Mouse (Mus musculus): Measurements from ENCODE around the gene A630095N17Rik. TPM values are rescaled to one million over a fixed set of nuclear protein-coding genes. Genes with fewer than 3 reads are reported as not detected.

Gene A630095N17Rik
- polyA plus RNA-seq, 1 experiment = not detected

- no peak for DNase-seq (ENCODE audit: low spot score)
Observed at GRCm38 (mm10) chr1:75214442-75214841, 17.5 kb downstream of the A630095N17Rik start.

- DNase-seq (ENCODE audit: low spot score) = no peak
Observed at GRCm38 (mm10) chr1:75213096-75213495, 18.8 kb downstream of the A630095N17Rik start.

DNA sequence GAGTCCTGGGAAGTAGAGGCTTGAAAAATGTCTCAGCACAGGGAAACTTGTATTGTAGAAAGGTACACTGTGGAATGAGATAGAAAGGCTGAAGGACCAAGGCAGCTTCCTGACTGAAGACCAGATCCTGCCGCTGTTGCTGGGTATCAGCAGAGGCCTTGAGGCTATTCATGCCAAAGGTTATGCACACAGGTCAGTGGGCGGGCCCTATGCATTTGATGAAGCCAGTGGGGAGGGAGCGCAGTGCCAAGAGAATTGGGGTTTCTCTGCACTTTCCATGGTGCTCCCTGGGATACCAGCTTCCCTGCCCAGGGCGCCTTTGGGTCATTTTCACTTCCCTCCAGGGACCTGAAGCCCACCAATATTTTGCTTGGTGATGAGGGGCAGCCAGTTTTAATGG lies 19.4 kb downstream of the A630095N17Rik start:
- no peak for DNase-seq (ENCODE audit: low spot score)

GRCm38 (mm10) chr1:75211141-75211708 lies 20.7 kb downstream of the A630095N17Rik start:
- DNase-seq (ENCODE audit: low spot score) = no peak

GRCm38 (mm10) chr1:75210136-75211087 lies 21.5 kb downstream of the A630095N17Rik start, which contains the start of the genes Glb1l and Stk16:
Gene Glb1l (minus strand): TSS chr1:75210813.
Gene Stk16 (plus strand): TSS chr1:75210838.
- peak; percentile 89 for DNase-seq (ENCODE audit: low spot score)

DNA sequence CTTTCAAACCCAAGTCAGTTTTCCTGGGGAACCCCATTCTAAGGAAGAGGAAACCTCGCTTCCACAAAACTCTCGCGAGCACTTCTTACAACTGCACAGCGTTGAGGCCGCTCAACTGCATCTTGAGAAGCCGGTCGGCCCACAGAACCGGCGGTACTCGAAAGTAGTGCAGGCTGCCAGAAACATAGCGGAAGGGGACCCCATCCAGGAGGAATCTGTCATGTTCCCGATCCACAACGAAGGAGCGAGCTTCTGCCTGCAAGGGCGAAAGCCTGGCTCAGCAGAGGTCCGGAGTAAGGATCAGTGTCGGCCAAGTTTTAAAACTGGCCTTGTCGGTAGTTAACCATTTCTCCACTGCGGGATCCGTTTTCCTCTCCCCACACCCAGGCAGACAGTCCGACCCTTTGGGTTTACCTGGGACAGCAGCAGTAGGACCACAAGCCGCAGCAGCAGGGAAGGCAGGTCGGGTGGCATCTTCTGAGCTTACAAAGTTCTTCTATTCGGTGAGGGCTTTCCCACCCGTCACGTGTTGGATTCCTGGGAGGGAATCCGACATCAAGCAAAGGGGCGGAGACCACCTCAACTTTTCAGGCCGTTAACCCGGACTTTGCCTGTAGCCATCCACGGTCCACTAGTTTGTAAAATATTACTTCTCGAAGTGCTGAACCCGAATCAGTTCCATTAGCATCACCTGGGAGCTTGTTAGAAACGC lies 22.8 kb downstream of the A630095N17Rik start:
- DNase-seq (ENCODE audit: low spot score) = no peak

DNA sequence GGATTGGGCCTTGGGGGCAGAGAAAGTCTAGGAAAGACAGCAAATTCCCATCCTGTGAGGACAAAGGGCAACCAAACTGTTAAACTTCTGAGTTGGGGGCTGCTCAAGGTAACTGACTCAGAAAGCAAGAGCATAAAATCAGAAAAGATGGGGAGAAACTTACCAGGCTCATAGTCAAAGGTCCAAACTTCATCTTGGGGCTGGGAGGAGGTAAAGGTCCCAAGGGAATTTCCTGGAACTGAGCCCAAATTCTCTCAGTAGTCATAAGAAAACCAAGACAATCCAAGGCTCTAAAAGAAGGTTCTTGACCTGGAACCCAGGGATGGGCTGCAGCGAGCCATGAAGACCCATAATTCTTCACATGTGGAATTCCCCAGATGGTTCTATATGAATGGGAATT lies 30.7 kb downstream of the A630095N17Rik start:
- no peak for DNase-seq (ENCODE audit: low spot score)

GRCm38 (mm10) chr1:75192452-75192851 lies 39.5 kb downstream of the A630095N17Rik start:
- DNase-seq (ENCODE audit: low spot score) = no peak

- peak; percentile 83 for DNase-seq (ENCODE audit: low spot score)
Observed at GRCm38 (mm10) chr1:75191622-75192402, 40.1 kb downstream of the A630095N17Rik start, which contains the start of the genes Ankzf1 and Atg9a. Gene Ankzf1 (plus strand): TSS chr1:75192151. Gene Atg9a (minus strand): TSS chr1:75192196.

DNA sequence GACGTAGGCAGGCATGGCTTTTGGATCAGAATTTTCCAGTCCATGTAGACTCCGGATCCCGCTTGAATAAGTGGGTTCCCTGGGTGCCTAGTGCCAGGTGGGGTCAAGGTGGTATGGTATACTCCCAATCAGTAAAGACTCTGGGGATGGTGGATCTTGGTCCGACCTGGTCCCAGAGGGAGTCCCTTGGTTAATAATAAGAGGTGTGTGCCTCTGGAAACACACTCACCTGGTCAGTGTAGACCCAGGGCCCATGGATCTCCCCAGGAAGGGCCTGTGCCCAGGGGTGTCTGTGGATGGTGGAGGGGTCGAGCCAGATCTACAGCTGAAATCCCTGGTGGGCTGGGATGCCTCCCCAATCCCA lies 40.7 kb downstream of the A630095N17Rik start:
- DNase-seq (ENCODE audit: low spot score) = no peak

DNA sequence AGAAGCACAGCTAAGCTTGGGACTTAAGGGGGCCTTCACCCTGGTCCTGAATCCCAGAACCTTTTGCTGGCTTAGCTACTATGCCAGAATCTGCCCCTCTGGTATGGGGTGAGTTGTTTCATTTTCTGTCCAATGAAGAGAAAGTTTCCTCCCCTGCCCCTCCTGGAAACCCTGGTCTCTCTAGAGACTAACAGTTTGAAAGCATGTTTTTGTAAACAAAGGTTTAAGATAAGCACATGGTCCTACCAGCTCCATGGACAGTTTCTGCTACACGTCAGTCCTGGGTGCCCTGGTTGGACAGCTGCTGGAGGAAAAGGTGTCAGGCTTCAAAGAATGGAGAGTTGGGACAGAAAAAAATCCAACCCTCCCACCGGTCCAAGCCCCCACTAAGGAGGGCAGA lies 41.3 kb downstream of the A630095N17Rik start:
- no peak for DNase-seq (ENCODE audit: low spot score)

DNA sequence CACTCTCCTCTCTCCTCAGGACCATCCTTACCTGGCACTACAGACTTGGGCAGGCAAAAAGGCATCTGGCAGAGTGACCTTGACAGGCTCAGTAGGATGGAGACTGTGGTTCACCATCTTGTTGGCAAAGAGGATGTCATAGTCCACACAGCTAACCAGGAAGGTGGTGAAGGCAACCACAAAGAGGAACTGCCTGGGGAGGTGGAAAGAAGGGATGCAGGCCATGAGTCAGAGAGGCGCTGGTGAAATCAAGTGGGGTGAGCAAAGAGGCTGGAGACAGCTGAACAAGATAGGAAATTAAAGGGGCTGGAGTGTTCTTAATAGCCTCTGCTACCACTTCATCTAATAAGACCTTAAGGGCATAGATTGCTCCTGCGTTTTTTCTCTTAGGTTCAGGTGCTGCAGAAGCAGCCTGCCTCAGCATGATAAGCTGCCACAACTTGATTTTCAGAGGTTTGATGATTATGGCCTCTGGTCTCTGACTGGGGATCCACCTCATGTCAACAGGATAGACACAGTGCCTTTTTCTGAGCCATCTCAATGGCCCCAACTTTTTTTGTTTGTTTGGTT lies 43.9 kb downstream of the A630095N17Rik start:
- DNase-seq (ENCODE audit: low spot score) = no peak

DNA sequence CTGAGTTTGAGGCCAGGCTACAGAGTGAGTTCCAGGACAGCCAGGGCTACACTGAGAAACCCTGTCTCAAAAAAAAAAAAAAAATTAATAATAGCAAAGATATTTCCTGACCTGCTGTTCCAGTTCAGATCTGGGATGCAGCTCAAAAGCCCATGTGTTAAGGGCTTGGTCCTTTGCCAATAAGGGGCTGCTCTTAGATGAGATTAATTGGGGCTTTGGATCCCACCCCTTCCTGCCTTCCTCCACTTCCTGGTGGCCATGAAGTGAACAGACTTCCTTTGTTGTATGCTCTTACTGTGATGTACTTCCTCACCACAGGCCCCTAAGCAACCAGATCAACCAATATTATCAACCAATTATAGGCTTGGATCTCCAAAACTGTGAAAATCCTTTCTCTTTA lies 44.8 kb downstream of the A630095N17Rik start:
- no peak for DNase-seq (ENCODE audit: low spot score)

DNA sequence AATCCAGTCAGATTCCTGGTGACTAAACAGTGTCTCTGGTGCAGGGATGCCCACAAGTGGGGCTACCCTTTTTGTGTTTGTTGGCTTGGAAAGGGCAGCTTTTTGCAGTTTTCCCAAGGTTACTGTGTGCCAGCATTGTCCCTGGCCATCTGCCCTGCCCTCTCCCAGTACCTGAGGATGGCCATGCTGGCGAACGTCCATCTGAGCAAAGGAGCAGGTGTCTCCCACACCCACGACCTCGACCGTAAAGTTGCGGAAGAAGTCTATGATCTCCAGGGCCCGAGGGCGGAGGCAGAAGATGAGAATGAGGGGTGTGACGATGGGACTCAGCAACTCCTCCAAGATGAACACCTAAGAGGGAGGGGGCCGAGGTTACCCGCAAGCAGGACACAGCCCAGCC lies 46.4 kb downstream of the A630095N17Rik start:
- DNase-seq (ENCODE audit: low spot score) = no peak

- no peak for DNase-seq (ENCODE audit: low spot score)
Observed at GRCm38 (mm10) chr1:75182160-75182559, 49.7 kb downstream of the A630095N17Rik start.

DNA sequence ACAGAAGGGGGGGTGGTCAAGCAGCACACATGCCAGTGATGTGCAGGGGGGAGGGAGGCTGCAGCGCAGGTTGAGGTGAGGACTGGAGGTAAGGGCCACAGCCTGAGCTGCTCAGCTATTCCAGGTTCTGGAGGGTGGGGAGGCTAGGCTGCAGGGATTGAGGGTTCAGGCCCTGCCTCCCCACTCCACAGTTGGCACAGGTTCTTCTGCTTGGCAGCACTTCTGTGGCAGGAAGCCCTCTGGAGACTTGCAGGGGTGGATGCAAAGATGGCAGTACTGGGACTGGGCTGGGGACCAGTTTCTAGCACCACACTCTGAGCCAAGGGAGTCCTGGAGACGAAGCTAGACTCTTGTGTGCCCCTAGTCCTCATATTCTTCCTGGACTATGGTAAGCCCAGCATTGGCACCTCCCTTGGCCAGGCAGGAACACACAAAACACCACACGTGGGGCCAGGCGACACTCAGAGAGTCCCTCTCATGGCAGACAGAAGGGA lies 50.5 kb downstream of the A630095N17Rik start:
- DNase-seq (ENCODE audit: low spot score) = no peak

GRCm38 (mm10) chr1:75180741-75181140 lies 51.2 kb downstream of the A630095N17Rik start:
- no peak for DNase-seq (ENCODE audit: low spot score)

- DNase-seq (ENCODE audit: low spot score) = peak; percentile 55
Observed at GRCm38 (mm10) chr1:75180105-75180590, 51.8 kb downstream of the A630095N17Rik start, which contains the start of gene Abcb6. Gene Abcb6 (minus strand): TSS chr1:75180392.

- DNase-seq (ENCODE audit: low spot score) = no peak
Observed at GRCm38 (mm10) chr1:75179334-75180104, 52.4 kb downstream of the A630095N17Rik start.

Data from urinary bladder, adult 2 months (tissue).